Comparison of ENCODE assay signal across 20 mouse cellular contexts in genomic region chr5:106460535-106460934, GRCm38 (mm10). TPM values are rescaled to one million over a fixed set of nuclear protein-coding genes. Genes with fewer than 3 reads are reported as not detected.
DNase-seq lines count a peak whose midpoint lies in the region; ATAC-seq and TF ChIP-seq lines count a peak whose summit lies in the region.
"Had no signal": no experiment of that assay in that cellular context is flagged by ENCODE, and none has a peak within 500 bp of the region (broad histone marks: within the 10 kb centered on the region; RNA-seq: fewer than 3 reads in every experiment).

No protein-coding gene starts in this region.

- intact Hi-C loops in gastrocnemius, adult 2 months (cut with DNase I): no loop called here

- no peak overlapping the region for H3K4me3 ChIP-seq in hindbrain, embryonic 11.5 days (ENCODE audit: low read depth, low read length)
- H3K4me3 ChIP-seq in hindbrain, embryonic 13.5 days: no peak overlapping the region
- H3K4me3 ChIP-seq in forebrain, embryonic 14.5 days (ENCODE audit: low read depth, low read length): no peak overlapping the region
- H3K4me3 ChIP-seq in midbrain, embryonic 14.5 days (replicated peaks; ENCODE audit: low read depth, low read length): peak overlapping the region; percentile 50
- no peak overlapping the region for H3K4me3 ChIP-seq in gastrocnemius, adult 2 months
- H3K4me3 ChIP-seq: embryonic facial prominence, embryonic 13.5 days; limb, embryonic 13.5 days; liver, embryonic 15.5 days had no signal

- no peaks in the 10 kb centered on the region for H3K9me3 ChIP-seq in hindbrain, embryonic 11.5 days (ENCODE audit: control insufficient read depth, low read length)
- no peaks in the 10 kb centered on the region for H3K9me3 ChIP-seq in hindbrain, embryonic 13.5 days
- no peaks in the 10 kb centered on the region for H3K9me3 ChIP-seq in forebrain, embryonic 14.5 days (replicated peaks; ENCODE audit: control insufficient read depth, low read length)
- no peaks in the 10 kb centered on the region for H3K9me3 ChIP-seq in midbrain, embryonic 14.5 days (ENCODE audit: control insufficient read depth, low read length)
- H3K9me3 ChIP-seq: embryonic facial prominence, embryonic 13.5 days; limb, embryonic 13.5 days; liver, embryonic 15.5 days had no signal

- peaks cover 87% of the 10 kb centered on the region for H3K27me3 ChIP-seq in hindbrain, embryonic 11.5 days (ENCODE audit: control insufficient read depth, insufficient read depth, low read length)
- peaks cover 93% of the 10 kb centered on the region for H3K27me3 ChIP-seq in hindbrain, embryonic 13.5 days
- peaks cover 81% of the 10 kb centered on the region for H3K27me3 ChIP-seq in forebrain, embryonic 14.5 days (replicated peaks; ENCODE audit: control insufficient read depth, insufficient read depth, low read length)
- H3K27me3 ChIP-seq in midbrain, embryonic 14.5 days (ENCODE audit: control insufficient read depth, insufficient read depth, low read length): peaks cover 68% of the 10 kb centered on the region

- H3K4me1 ChIP-seq in hindbrain, embryonic 11.5 days (replicated peaks; ENCODE audit: control insufficient read depth, insufficient read depth, low read length): peaks cover 16% of the 10 kb centered on the region
- peaks cover 25% of the 10 kb centered on the region for H3K4me1 ChIP-seq in hindbrain, embryonic 13.5 days (replicated peaks)
- H3K4me1 ChIP-seq in forebrain, embryonic 14.5 days (ENCODE audit: control insufficient read depth, insufficient read depth, low read length): peaks cover 18% of the 10 kb centered on the region
- H3K4me1 ChIP-seq in midbrain, embryonic 14.5 days (ENCODE audit: control insufficient read depth, insufficient read depth, low read length): peaks cover 14% of the 10 kb centered on the region

- no peak for TF ChIP-seq CTCF in gastrocnemius, adult 2 months (IDR thresholded peaks at IDR 0.05)

- H3K36me3 ChIP-seq in hindbrain, embryonic 11.5 days (ENCODE audit: control insufficient read depth, insufficient read depth, low read length): no peaks in the 10 kb centered on the region
- H3K36me3 ChIP-seq in hindbrain, embryonic 13.5 days: no peaks in the 10 kb centered on the region
- no peaks in the 10 kb centered on the region for H3K36me3 ChIP-seq in forebrain, embryonic 14.5 days (ENCODE audit: control insufficient read depth, insufficient read depth, low read length)
- no peaks in the 10 kb centered on the region for H3K36me3 ChIP-seq in midbrain, embryonic 14.5 days (ENCODE audit: control insufficient read depth, insufficient read depth, low read length)
- H3K36me3 ChIP-seq: embryonic facial prominence, embryonic 13.5 days; limb, embryonic 13.5 days; liver, embryonic 15.5 days had no signal

- peak; percentile 56 for DNase-seq in hindbrain, embryonic 11.5 days (ENCODE audit: low spot score)
- peak; percentile 28 for DNase-seq in embryo, embryonic 11 days
- DNase-seq in forebrain, embryonic 14.5 days (ENCODE audit: low spot score): peak; percentile 37
- DNase-seq in midbrain, embryonic 14.5 days: peak; percentile 59
- no peak for DNase-seq in c-Kit-positive CD71-positive TER-119-positive erythroid progenitor cells, embryonic 14.5 days (ENCODE audit: low spot score)
- no peak for DNase-seq in gastrocnemius, adult 2 months
- no peak for DNase-seq in kidney, adult 11 months
- DNase-seq: adrenal gland, adult 8-10 months; gastrocnemius, postnatal 25 days; heart, postnatal 36 days; kidney, adult 18-20 months; spleen, adult 18-20 months; thymus, postnatal 4 days had no signal

- H3K9ac ChIP-seq in hindbrain, embryonic 11.5 days (ENCODE audit: low read depth, low read length): no peak overlapping the region
- no peak overlapping the region for H3K9ac ChIP-seq in hindbrain, embryonic 13.5 days
- H3K9ac ChIP-seq in forebrain, embryonic 14.5 days (ENCODE audit: low read length): no peak overlapping the region
- H3K9ac ChIP-seq in midbrain, embryonic 14.5 days (replicated peaks; ENCODE audit: low read length): peak overlapping the region; percentile 34; the same call in 1 of the 2 replicates
- H3K9ac ChIP-seq: embryonic facial prominence, embryonic 13.5 days; limb, embryonic 13.5 days; liver, embryonic 15.5 days had no signal

- no peak for ATAC-seq in hindbrain, embryonic 11.5 days (ENCODE audit: low FRiP score)
- no peak for ATAC-seq in hindbrain, embryonic 13.5 days (ENCODE audit: low FRiP score)
- ATAC-seq in forebrain, embryonic 14.5 days: no peak
- ATAC-seq in midbrain, embryonic 14.5 days (ENCODE audit: low FRiP score, low TSS enrichment): no peak

- 1% methylated on average over 17 of the region's 17 CpGs for WGBS in hindbrain, embryonic 11.5 days
- WGBS in hindbrain, embryonic 13.5 days: 1% methylated on average over 17 of the region's 17 CpGs
- WGBS in forebrain, embryonic 14.5 days: under 1% methylated on average over 17 of the region's 17 CpGs
- WGBS in midbrain, embryonic 14.5 days: under 1% methylated on average over 17 of the region's 17 CpGs

- no peak overlapping the region for H3K27ac ChIP-seq in hindbrain, embryonic 11.5 days (ENCODE audit: low read depth, low read length)
- no peak overlapping the region for H3K27ac ChIP-seq in hindbrain, embryonic 13.5 days
- peak overlapping the region; percentile 33; the same call in 1 of the 2 replicates for H3K27ac ChIP-seq in forebrain, embryonic 14.5 days (ENCODE audit: low read depth, low read length)
- peak overlapping the region; percentile 79 for H3K27ac ChIP-seq in midbrain, embryonic 14.5 days (replicated peaks; ENCODE audit: low read depth, low read length)
- no peak overlapping the region for H3K27ac ChIP-seq in gastrocnemius, adult 2 months
- H3K27ac ChIP-seq: embryonic facial prominence, embryonic 13.5 days; limb, embryonic 13.5 days; liver, embryonic 15.5 days had no signal

- no peak overlapping the region for H3K4me2 ChIP-seq in hindbrain, embryonic 11.5 days (replicated peaks; ENCODE audit: low read depth, low read length)
- H3K4me2 ChIP-seq in hindbrain, embryonic 13.5 days: no peak overlapping the region
- H3K4me2 ChIP-seq in forebrain, embryonic 14.5 days (ENCODE audit: low read length): peak overlapping the region; percentile 84
- peak overlapping the region; percentile 71 for H3K4me2 ChIP-seq in midbrain, embryonic 14.5 days (ENCODE audit: low read length)
- H3K4me2 ChIP-seq: embryonic facial prominence, embryonic 13.5 days; heart, embryonic 11.5 days; limb, embryonic 13.5 days; liver, embryonic 15.5 days had no signal

RNA-seq across cellular contexts. Expression of gene Barhl2, which starts 2.6 kb away (rescaled TPM):
- 2.0 and 3.3 TPM in 2 replicates for polyA plus RNA-seq in hindbrain, embryonic 11.5 days (2014; fragmentation: Nextera tagmentation; extraction: Ambion mirVana)
- polyA plus RNA-seq in hindbrain, embryonic 13.5 days (2015; fragmentation: Nextera tagmentation; extraction: Ambion mirVana): 1.6 and 1.9 TPM in 2 replicates
- 1.9 and 2.0 TPM in 2 replicates for polyA plus RNA-seq in forebrain, embryonic 14.5 days (2014; fragmentation: Nextera tagmentation; extraction: Ambion mirVana)
- 12.2 and 14.4 TPM in 2 replicates for polyA plus RNA-seq in midbrain, embryonic 14.5 days (2014; fragmentation: Nextera tagmentation; extraction: Ambion mirVana)
- not detected for total RNA-seq in gastrocnemius, adult 2 months (2021)
- total RNA-seq: adrenal gland, adult 8-10 months; gastrocnemius, postnatal 25 days; heart, postnatal 36 days had no signal
- polyA plus RNA-seq: embryonic facial prominence, embryonic 13.5 days; heart, embryonic 11.5 days; large intestine, adult 2 months; limb, embryonic 13.5 days; liver, embryonic 15.5 days; stomach, embryonic 16.5 days had no signal

Comparison
In these comparisons a context has a peak if more than half of its experiments do, and no peak if none do; other contexts are left out.
1. DNase-seq: peak in hindbrain, embryonic 11.5 days (single experiment), embryo, embryonic 11 days (single experiment), forebrain, embryonic 14.5 days (single experiment) and midbrain, embryonic 14.5 days (single experiment); none in c-Kit-positive CD71-positive TER-119-positive erythroid progenitor cells, embryonic 14.5 days (single experiment), gastrocnemius, adult 2 months (single experiment) and kidney, adult 11 months (single experiment).
2. H3K27ac ChIP-seq: peak in forebrain, embryonic 14.5 days (single experiment) and midbrain, embryonic 14.5 days (single experiment); none in hindbrain, embryonic 11.5 days (single experiment), hindbrain, embryonic 13.5 days (single experiment) and gastrocnemius, adult 2 months (single experiment).
3. H3K4me2 ChIP-seq: peak in forebrain, embryonic 14.5 days (single experiment) and midbrain, embryonic 14.5 days (single experiment); none in hindbrain, embryonic 11.5 days (single experiment) and hindbrain, embryonic 13.5 days (single experiment).